Mouse (Mus musculus) forebrain, embryonic 11.5 days (tissue): Measurements from ENCODE around the gene Fos. TPM values are rescaled to one million over a fixed set of nuclear protein-coding genes. Genes with fewer than 3 reads are reported as not detected.
"Not testable (repeated sequence)": the region's sequence is repeated elsewhere in the genome, so short reads cannot be mapped to it uniquely, and the experiment has no call there.

Experiments
- ATAC-seq: fragments of 200-750 bp; cut with Nextera tagmentation; replicated peaks from 2 replicates; pipeline ENCODE4 v1.8.0; 2017; ENCODE audit warnings: moderate TSS enrichment; ENCODE audit not compliant: low FRiP score
- DNase-seq: peaks from one replicate; pipeline ENCODE4 v3.0.0-alpha.2; 2017; ENCODE audit warnings: low spot score
- H3K27ac ChIP-seq: fragments of 300-500 bp; sonication (generic); 2 replicates; pipeline ENCODE4 v1.5.1; 2014; ENCODE audit warnings: low read depth, low read length
- H3K27me3 ChIP-seq: fragments of 300-500 bp; sonication (generic); 2 replicates; pipeline ENCODE4 v1.6.1; 2014; ENCODE audit warnings: mild to moderate bottlenecking, low read length, mixed read lengths; ENCODE audit not compliant: control insufficient read depth, insufficient read depth
- H3K36me3 ChIP-seq: fragments of 300-500 bp; sonication (generic); 2 replicates; pipeline ENCODE4 v1.6.1; 2014; ENCODE audit warnings: mild to moderate bottlenecking, low read length, moderate library complexity, mixed read lengths; ENCODE audit not compliant: control insufficient read depth, insufficient read depth
- H3K4me1 ChIP-seq: fragments of 300-500 bp; sonication (generic); replicated peaks from 2 replicates; pipeline ENCODE4 v1.6.1; 2014; ENCODE audit warnings: low read length, mixed read lengths; ENCODE audit not compliant: control insufficient read depth, insufficient read depth
- H3K4me2 ChIP-seq: fragments of 300-500 bp; sonication (generic); 2 replicates; pipeline ENCODE4 v1.6.1; 2014; ENCODE audit warnings: low read depth, mild to moderate bottlenecking, low read length, moderate library complexity, mixed read lengths; ENCODE audit not compliant: severe bottlenecking
- H3K4me3 ChIP-seq: fragments of 300-500 bp; sonication (generic); 2 replicates; pipeline ENCODE4 v1.5.1; 2014; ENCODE audit warnings: low read depth, low read length
- H3K9ac ChIP-seq: fragments of 300-500 bp; sonication (generic); 2 replicates; pipeline ENCODE4 v1.6.1; 2014; ENCODE audit warnings: low read length
- H3K9me3 ChIP-seq: fragments of 300-500 bp; sonication (generic); 2 replicates; pipeline ENCODE4 v1.6.1; 2016; ENCODE audit warnings: low read length, mixed read lengths; ENCODE audit not compliant: control insufficient read depth
- WGBS: fragments of 180-500 bp; shearing (Covaris S2); extraction: QIAGEN DNeasy Blood & Tissue Kit; methylation state at CpG from one replicate; pipeline ENCODE4 v1.1.7; 2014; 5-methylcytosine and 5-hydroxymethylcytosine counted together
- polyA plus RNA-seq: library from polyadenylated mRNA; unstranded; fragments of >200 nt; fragmentation: Nextera tagmentation; extraction: Ambion mirVana; gene quantifications from 2 replicates; pipeline ENCODE4 v1.2.1, GENCODE M21; 2014

Fos gene
- polyA plus RNA-seq, 1 experiment from 2014 or later: 1.1 TPM

DNA sequence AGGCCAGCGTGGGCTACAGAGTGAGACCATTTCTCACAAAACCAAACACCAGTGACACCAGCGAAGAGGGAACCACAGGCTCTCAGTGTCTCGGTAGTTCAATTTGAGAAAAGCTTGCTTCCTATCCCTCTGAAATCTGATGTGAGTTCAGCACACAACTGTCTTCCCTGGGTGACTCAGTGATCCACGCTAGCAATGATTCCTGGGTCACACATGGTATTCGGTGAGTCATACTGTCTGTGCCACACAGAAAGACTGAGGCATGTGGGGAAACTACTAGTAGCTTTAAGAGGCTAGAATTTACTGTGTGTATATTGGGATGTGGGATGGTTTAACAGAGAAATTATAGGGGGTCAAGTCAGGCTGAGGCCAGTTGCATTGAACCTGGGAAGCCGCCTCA, 45.9 kb downstream of the Fos start:
- 89% methylated on average over 6 of the region's 6 CpGs for WGBS
- no peak overlapping the region for H3K27ac ChIP-seq
- H3K9ac ChIP-seq: no peak overlapping the region
- H3K27me3 ChIP-seq: no peaks in the 10 kb centered on the region
- H3K36me3 ChIP-seq: no peaks in the 10 kb centered on the region
- DNase-seq: no peak
- no peak overlapping the region for H3K4me3 ChIP-seq
- ATAC-seq: no peak
- no peak overlapping the region for H3K4me2 ChIP-seq
- peaks cover 2% of the 10 kb centered on the region; the same call in 1 of the 2 replicates for H3K4me1 ChIP-seq
- no peaks in the 10 kb centered on the region for H3K9me3 ChIP-seq

DNA sequence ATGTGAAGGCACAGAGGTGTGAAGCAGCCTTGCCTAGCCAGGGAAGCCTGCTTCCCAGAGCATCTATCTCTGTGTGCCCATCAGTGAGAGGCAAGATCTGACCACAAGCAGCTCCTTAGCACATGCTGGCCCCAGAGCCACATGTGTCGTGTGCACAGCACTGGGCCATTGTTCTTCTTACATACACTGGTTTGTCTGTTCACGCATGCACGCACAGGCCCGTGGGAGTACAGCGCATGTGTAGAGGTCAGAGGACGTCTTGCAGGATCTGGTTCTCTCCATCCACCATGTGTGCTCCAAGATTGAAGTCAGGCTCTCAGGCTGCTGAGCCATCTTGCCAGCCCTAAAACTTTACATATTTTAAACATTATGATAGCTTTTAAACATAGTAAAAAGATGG, 47.4 kb downstream of the Fos start:
- H3K4me3 ChIP-seq: no peak overlapping the region
- H3K27me3 ChIP-seq: no peaks in the 10 kb centered on the region
- H3K4me1 ChIP-seq: peaks cover 2% of the 10 kb centered on the region; the same call in 1 of the 2 replicates
- H3K36me3 ChIP-seq: no peaks in the 10 kb centered on the region
- H3K27ac ChIP-seq: no peak overlapping the region
- DNase-seq (no peak), ATAC-seq (no peak)
- H3K9ac ChIP-seq: no peak overlapping the region
- H3K4me2 ChIP-seq: no peak overlapping the region
- 88% methylated on average over 6 of the region's 6 CpGs for WGBS
- no peaks in the 10 kb centered on the region for H3K9me3 ChIP-seq

DNA sequence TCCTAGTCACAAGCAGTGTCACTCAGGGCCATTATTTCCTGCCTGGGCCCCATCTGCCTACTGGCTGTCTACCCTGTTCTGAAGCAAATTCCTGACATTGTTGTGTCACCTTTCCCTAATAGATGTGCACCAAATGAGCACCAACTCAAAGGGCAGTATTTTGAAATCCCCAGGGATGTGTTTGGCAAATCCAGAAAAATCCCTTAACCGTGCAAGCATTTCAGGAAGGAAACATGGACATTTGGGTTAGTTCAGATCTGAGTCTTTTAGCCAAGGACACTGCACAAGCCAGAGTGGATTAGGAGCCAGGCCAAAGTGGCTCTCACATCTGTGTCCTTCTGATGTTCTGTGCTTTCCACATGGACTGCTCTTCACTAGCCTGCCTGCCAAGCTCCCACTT, 48.0 kb downstream of the Fos start:
- Histone ChIP-seq H3K9ac (no peak overlapping the region), H3K4me3 (no peak overlapping the region), H3K4me1 (peaks cover 2% of the 10 kb centered on the region; the same call in 1 of the 2 replicates), H3K9me3 (no peaks in the 10 kb centered on the region), H3K27ac (no peak overlapping the region), H3K36me3 (no peaks in the 10 kb centered on the region), H3K27me3 (no peaks in the 10 kb centered on the region), H3K4me2 (no peak overlapping the region)
- DNase-seq (no peak), ATAC-seq (no peak)
- WGBS: 85% methylated on average over 1 of the region's 1 CpGs

DNA sequence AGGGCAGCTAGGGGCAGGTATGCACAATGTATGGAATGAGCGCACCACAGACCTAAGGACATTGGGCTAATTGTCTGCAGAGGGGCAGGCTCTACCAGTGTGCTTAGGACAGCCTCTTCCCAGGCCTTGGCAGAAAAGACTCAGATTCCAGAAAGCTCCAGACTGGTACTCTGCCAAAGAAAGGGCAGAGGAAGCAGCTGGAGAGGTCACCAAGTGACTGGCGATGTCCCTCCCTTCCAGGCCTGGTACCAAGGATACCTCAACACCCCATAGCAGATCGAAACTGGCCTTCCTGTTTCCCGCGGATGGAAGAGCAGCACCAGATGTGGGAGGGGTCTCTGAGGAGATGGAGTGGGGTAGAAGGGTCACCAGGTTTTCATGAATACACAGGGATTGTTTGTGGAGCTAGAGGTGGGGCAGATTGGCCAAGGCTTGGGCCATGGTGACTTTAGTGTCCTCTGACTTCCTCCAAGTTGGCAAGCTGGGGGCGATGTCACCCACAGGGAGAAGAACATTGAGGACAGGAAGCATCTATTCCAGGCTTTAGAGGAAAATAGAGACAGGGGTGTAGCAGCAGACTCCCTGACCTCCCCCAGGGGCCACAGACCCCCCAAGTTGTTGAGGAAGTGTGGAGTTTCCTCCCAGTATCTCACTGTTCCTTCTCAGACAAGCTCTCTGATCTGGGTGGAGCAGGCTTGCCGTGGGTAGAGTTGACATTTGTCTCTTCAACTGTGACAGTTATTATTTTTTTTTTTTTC, 49.1 kb downstream of the Fos start:
- ATAC-seq (no peak), DNase-seq (no peak)
- H3K27ac ChIP-seq: no peak overlapping the region
- peaks cover 2% of the 10 kb centered on the region; the same call in 1 of the 2 replicates for H3K4me1 ChIP-seq
- 73% methylated on average over 7 of the region's 7 CpGs for WGBS
- H3K27me3 ChIP-seq: no peaks in the 10 kb centered on the region
- no peak overlapping the region for H3K4me2 ChIP-seq
- H3K4me3 ChIP-seq: no peak overlapping the region
- no peaks in the 10 kb centered on the region for H3K36me3 ChIP-seq
- no peaks in the 10 kb centered on the region for H3K9me3 ChIP-seq
- H3K9ac ChIP-seq: no peak overlapping the region

DNA sequence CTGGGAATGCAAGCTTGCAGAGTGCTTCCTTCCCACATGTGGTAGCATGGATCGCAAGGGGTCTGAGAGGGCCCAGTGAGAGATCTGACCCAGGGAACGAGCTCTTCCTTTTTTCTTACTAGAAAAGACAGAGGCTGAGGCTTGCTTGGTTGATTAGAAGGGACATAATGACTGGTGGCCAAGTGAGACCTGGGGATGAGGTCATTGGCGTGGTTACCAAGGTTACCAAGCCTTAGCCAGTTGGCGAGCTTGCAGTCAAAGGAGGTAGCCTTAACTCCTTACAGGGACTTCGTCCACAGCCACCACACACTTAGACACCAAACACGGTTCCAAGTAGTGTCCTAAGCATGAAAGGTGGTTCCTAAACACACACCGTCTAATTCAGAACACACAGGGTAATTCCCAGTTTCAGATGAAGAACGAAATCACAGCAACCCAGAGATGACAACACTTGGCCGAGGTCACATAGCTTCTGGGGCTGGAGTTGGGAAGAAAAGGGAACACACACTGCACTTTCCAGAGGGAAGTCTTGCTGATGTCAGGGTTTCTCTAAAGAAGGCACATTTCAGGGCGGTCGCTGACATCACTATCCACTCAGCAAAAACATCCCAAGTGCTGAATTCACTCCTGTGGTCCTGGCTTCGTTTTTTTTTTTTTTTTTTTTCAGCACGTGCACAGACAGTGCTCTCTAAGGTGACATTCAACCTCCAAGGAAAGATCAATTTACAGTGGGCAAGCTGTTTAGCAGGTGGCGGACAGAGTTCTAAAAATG, 49.9 kb downstream of the Fos start:
- DNase-seq: no peak

DNA sequence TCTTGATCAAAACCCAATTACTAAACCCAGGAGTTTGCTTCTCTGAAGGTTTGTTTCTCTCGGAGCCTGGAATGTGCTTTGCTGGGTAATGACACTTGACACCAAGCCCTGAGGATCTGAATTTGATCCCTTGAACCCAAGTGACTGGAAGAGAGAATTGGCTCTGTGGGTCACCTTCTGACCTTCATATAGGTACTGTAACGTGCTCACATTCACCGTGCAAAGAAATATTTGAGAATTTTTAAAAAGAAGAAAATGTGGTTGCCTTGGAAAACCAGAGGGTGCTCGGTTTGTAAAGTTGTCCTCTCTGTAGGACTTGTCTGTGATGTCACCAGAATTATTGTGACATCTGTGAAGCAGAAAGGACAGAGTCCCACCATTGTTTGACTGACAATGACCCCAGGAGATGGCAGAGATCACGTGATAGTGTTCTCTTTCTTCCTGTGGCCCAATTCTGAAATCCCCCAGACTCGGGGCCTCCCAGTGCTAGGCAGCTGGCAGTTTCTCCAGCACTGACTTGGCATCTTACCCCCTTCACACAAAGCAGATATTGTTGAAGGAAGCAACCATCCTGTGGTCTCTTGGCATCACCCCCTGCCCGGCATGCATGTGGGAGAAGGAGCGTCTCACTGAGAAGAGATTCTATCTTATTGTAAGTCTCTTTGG, 50.6 kb downstream of the Fos start:
- H3K9ac ChIP-seq: no peak overlapping the region
- H3K27me3 ChIP-seq: no peaks in the 10 kb centered on the region
- H3K4me2 ChIP-seq: no peak overlapping the region
- no peak overlapping the region for H3K4me3 ChIP-seq
- no peaks in the 10 kb centered on the region for H3K36me3 ChIP-seq
- H3K4me1 ChIP-seq: peaks cover 2% of the 10 kb centered on the region; the same call in 1 of the 2 replicates
- H3K27ac ChIP-seq: no peak overlapping the region
- H3K9me3 ChIP-seq: no peaks in the 10 kb centered on the region
- ATAC-seq: no peak
- 49% methylated on average over 8 of the region's 8 CpGs for WGBS
- DNase-seq: no peak

More for the DNA sequence above, 49.9 kb downstream of the Fos start:
- Histone ChIP-seq H3K9me3 (no peaks in the 10 kb centered on the region), H3K27ac (no peak overlapping the region), H3K36me3 (no peaks in the 10 kb centered on the region), H3K4me1 (peaks cover 2% of the 10 kb centered on the region; the same call in 1 of the 2 replicates), H3K4me3 (no peak overlapping the region), H3K27me3 (no peaks in the 10 kb centered on the region), H3K9ac (no peak overlapping the region), H3K4me2 (no peak overlapping the region)
- WGBS: 52% methylated on average over 14 of the region's 14 CpGs
- no peak for ATAC-seq

DNA sequence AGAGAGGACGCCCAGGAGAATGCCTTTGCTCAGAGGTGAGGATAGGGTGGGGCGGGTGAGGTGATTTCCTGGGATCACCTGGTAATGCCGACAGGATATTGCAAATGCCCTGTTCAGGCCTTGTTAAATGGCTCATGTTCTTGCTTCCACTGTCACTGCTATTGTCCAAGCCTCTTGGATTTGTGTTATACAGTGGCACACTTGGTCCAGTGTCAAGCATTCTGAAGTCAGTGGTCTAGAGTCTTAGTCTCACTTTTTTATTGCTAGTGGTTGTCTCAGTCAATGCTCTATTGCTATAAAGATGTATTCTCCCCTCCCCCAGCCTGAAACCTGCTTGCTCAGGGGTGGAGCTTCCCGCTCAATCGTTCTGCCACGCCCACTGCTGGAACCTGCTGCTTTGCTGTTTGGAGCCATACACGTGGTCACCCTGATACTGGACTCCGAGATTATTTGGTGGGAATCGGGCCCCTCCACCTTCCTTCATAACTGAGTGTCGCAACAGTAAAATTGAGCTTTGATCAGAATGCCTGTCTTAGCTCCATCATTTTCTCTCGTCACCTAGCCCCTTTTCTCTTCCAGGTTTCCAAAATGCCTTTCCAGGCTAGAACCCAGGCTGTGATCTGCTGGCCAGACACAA, 51.3 kb downstream of the Fos start:
- H3K4me1 ChIP-seq, H3K27me3 ChIP-seq, H3K9ac ChIP-seq, H3K36me3 ChIP-seq, H3K9me3 ChIP-seq, H3K4me2 ChIP-seq, H3K27ac ChIP-seq, DNase-seq, H3K4me3 ChIP-seq, ATAC-seq: not testable (repeated sequence)
- 66% methylated on average over 11 of the region's 11 CpGs for WGBS
